Mouse (Mus musculus) small intestine, adult 2 months (tissue): ENCODE data around the gene 1700003E16Rik.

Source experiments
- CTCF ChIP-seq: fragments of 200-500 bp; IDR thresholded peaks from 2 replicates; pipeline ENCODE4 v1.5.1; 2012; ENCODE audit warnings: low read depth, mild to moderate bottlenecking, control low read depth, inconsistent platforms, low read length, moderate library complexity, mixed read lengths; ENCODE audit not compliant: insufficient replicate concordance, insufficient read length; ENCODE audit errors: extremely low read depth
- POLR2A ChIP-seq: fragments of 200-500 bp; IDR thresholded peaks from 2 replicates; pipeline ENCODE4 v1.6.1; 2012; ENCODE audit warnings: low read depth, mild to moderate bottlenecking, control low read depth, inconsistent platforms, low read length, moderate library complexity

GRCm38 (mm10) chr6:83132176-83132919, 23.9 kb upstream of the 1700003E16Rik start:
- TF ChIP-seq POLR2A (no peak), CTCF (no peak)
